Mouse (Mus musculus) E14TG2a.4 (cell line): ENCODE results near the gene Spag8.

Experiments
- CTCF ChIP-seq: conservative IDR thresholded peaks from 2 replicates; pipeline ENCODE4 v1.5.1; 2014; ENCODE audit warnings: low read length
- POU5F1 ChIP-seq: IDR thresholded peaks from 2 replicates; pipeline ENCODE4 v1.6.1; 2014; ENCODE audit warnings: low read length, borderline replicate concordance

DNA sequence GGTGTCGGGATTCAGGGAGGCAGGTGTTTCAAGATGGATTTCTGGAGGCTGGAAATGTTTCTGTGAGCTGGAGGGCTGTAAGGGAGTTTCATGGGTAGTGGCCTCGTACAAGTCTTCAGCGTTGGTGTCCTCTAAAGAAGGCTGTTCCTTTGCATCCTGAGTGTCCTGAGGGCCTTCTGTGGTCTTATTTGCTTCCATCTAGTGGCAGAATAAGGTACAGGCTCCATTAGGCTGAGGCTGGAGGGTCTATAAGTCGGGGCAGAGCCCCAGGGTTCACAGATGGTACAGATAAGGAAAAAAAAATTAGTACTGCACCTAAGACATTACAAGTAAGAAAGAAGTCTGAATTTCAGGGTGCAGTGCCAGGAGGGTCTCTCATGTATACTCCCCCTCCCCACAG, 13.0 kb upstream of the Spag8 start:
- peak; percentile 47 for TF ChIP-seq CTCF
- TF ChIP-seq POU5F1 = no peak
